Comparison of ENCODE assay signal across 26 mouse cellular contexts in genomic region chr7:114536179-114536578, GRCm38 (mm10). TPM values are rescaled to one million over a fixed set of nuclear protein-coding genes. Genes with fewer than 3 reads are reported as not detected.
A peak's percentile ranks its signal among the peaks of the same experiment; 100 is the strongest.
DNase-seq lines count a peak whose midpoint lies in the region; ATAC-seq and TF ChIP-seq lines count a peak whose summit lies in the region.
"Had no signal": no experiment of that assay in that cellular context is flagged by ENCODE, and none has a peak within 500 bp of the region (broad histone marks: within the 10 kb centered on the region; RNA-seq: fewer than 3 reads in every experiment).

No protein-coding gene starts in this region.

- H3K36me3 ChIP-seq in lung, postnatal 0 days (ENCODE audit: insufficient read depth, low read length): no peaks in the 10 kb centered on the region
- no peaks in the 10 kb centered on the region for H3K36me3 ChIP-seq in stomach, postnatal 0 days (ENCODE audit: control insufficient read depth, insufficient read depth, low read length)
- 0 out of 2 replicates have a peak, but pooled peaks cover 10% of the 10 kb centered on the region for H3K36me3 ChIP-seq in midbrain, embryonic 16.5 days (ENCODE audit: control insufficient read depth, insufficient read depth, low read length)
- H3K36me3 ChIP-seq: G1E had no signal

- no peak overlapping the region; the same call in 1 of the 2 replicates for H3K27ac ChIP-seq in lung, postnatal 0 days (ENCODE audit: low read length)
- H3K27ac ChIP-seq in stomach, postnatal 0 days (replicated peaks): no peak overlapping the region
- H3K27ac ChIP-seq in midbrain, embryonic 16.5 days (ENCODE audit: low read length): no peak overlapping the region
- H3K27ac ChIP-seq: embryonic facial prominence, embryonic 10.5 days; embryonic facial prominence, embryonic 12.5 days; forebrain, embryonic 13.5 days; forebrain, embryonic 15.5 days had no signal

- ATAC-seq in lung, postnatal 0 days: peak; percentile 87
- peak; percentile 45; the same call in 1 of the 2 replicates for ATAC-seq in stomach, postnatal 0 days (ENCODE audit: low FRiP score, low TSS enrichment)
- no peak for ATAC-seq in cerebellum, adult (ENCODE audit: insufficient number of reproducible peaks, low FRiP score, low TSS enrichment)
- no peak for ATAC-seq in midbrain, embryonic 16.5 days
- ATAC-seq: activated CD4-positive, CD25-positive, alpha-beta regulatory T cell, adult 4 months; CD4-positive, CD25-positive, alpha-beta regulatory T cell, adult 4 months; forebrain, embryonic 13.5 days; forebrain, embryonic 15.5 days; Patski had no signal

- H3K4me2 ChIP-seq in lung, postnatal 0 days (replicated peaks; ENCODE audit: low read depth, low read length): no peak overlapping the region
- H3K4me2 ChIP-seq in stomach, postnatal 0 days (replicated peaks; ENCODE audit: low read depth): no peak overlapping the region
- no peak overlapping the region for H3K4me2 ChIP-seq in midbrain, embryonic 16.5 days (ENCODE audit: low read length)
- H3K4me2 ChIP-seq: embryonic facial prominence, embryonic 12.5 days; forebrain, embryonic 13.5 days; forebrain, embryonic 15.5 days had no signal

- no peak overlapping the region for H3K9ac ChIP-seq in lung, postnatal 0 days (replicated peaks; ENCODE audit: low read depth)
- no peak overlapping the region for H3K9ac ChIP-seq in stomach, postnatal 0 days (ENCODE audit: low read length)
- H3K9ac ChIP-seq in midbrain, embryonic 16.5 days (ENCODE audit: low read depth, low read length): no peak overlapping the region
- H3K9ac ChIP-seq: embryonic facial prominence, embryonic 12.5 days; forebrain, embryonic 13.5 days; forebrain, embryonic 15.5 days had no signal

- H3K4me3 ChIP-seq in lung, postnatal 0 days (ENCODE audit: low read depth, low read length): no peak overlapping the region
- no peak overlapping the region for H3K4me3 ChIP-seq in stomach, postnatal 0 days (ENCODE audit: low read depth, low read length)
- no peak overlapping the region for H3K4me3 ChIP-seq in midbrain, embryonic 16.5 days (ENCODE audit: low read depth, low read length)
- H3K4me3 ChIP-seq: embryonic facial prominence, embryonic 10.5 days; embryonic facial prominence, embryonic 12.5 days; forebrain, embryonic 13.5 days; forebrain, embryonic 15.5 days had no signal

- H3K27me3 ChIP-seq in lung, postnatal 0 days (replicated peaks; ENCODE audit: insufficient read depth, low read length): no peaks in the 10 kb centered on the region
- H3K27me3 ChIP-seq in stomach, postnatal 0 days (ENCODE audit: control insufficient read depth, insufficient read depth, low read length): no peaks in the 10 kb centered on the region
- no peaks in the 10 kb centered on the region for H3K27me3 ChIP-seq in midbrain, embryonic 16.5 days (ENCODE audit: control insufficient read depth, insufficient read depth, low read depth, low read length)
- H3K27me3 ChIP-seq: CH12.LX; embryonic facial prominence, embryonic 12.5 days; forebrain, embryonic 13.5 days; forebrain, embryonic 15.5 days; Patski had no signal

- 52% methylated on average over 1 of the region's 1 CpGs for WGBS in lung, postnatal 0 days
- 71% methylated on average over 1 of the region's 1 CpGs for WGBS in stomach, postnatal 0 days
- 100% methylated on average over 1 of the region's 1 CpGs for WGBS in midbrain, embryonic 16.5 days

- no peak for TF ChIP-seq EP300 in lung, postnatal 0 days (IDR thresholded peaks at IDR 0.05)
- no peak for TF ChIP-seq EP300 in stomach, postnatal 0 days (optimal IDR thresholded peaks at IDR 0.05)

- no peaks in the 10 kb centered on the region for H3K4me1 ChIP-seq in lung, postnatal 0 days (ENCODE audit: insufficient read depth, low read depth, low read length)
- H3K4me1 ChIP-seq in stomach, postnatal 0 days (replicated peaks; ENCODE audit: control insufficient read depth, insufficient read depth): no peaks in the 10 kb centered on the region
- no peaks in the 10 kb centered on the region for H3K4me1 ChIP-seq in midbrain, embryonic 16.5 days (ENCODE audit: control insufficient read depth, insufficient read depth, low read length)
- H3K4me1 ChIP-seq: embryonic facial prominence, embryonic 10.5 days; embryonic facial prominence, embryonic 12.5 days; forebrain, embryonic 13.5 days; forebrain, embryonic 15.5 days had no signal

- no peaks in the 10 kb centered on the region for H3K9me3 ChIP-seq in lung, postnatal 0 days (ENCODE audit: low read length)
- H3K9me3 ChIP-seq in stomach, postnatal 0 days (ENCODE audit: control insufficient read depth, low read length): no peaks in the 10 kb centered on the region
- no peaks in the 10 kb centered on the region for H3K9me3 ChIP-seq in midbrain, embryonic 16.5 days (replicated peaks; ENCODE audit: control insufficient read depth, low read length, poor library complexity, severe bottlenecking)
- H3K9me3 ChIP-seq: embryonic facial prominence, embryonic 10.5 days; embryonic facial prominence, embryonic 12.5 days; forebrain, embryonic 13.5 days; forebrain, embryonic 15.5 days; G1E had no signal

- DNase-seq in lung, adult 18-20 months: peak; percentile 15 to 51
- DNase-seq in lung, postnatal 10 days: no peak
- DNase-seq in lung, postnatal 0 days (ENCODE audit: low spot score): peak; percentile 58
- no peak for DNase-seq in lung, postnatal 4 days
- peak; percentile 56 for DNase-seq in lung, postnatal 36 days
- no peak for DNase-seq in stomach, postnatal 0 days (ENCODE audit: low spot score)
- DNase-seq: adrenal gland, adult 8-10 months; adrenal gland, postnatal 14 days; adrenal gland, postnatal 36 days; B cell, adult 2 months; cerebellum, adult 11-12 months; cerebellum, adult 2 months; cerebellum, adult 9-10 months; cerebellum, postnatal 10 days; cerebellum, postnatal 25 days had no signal

- no peak for TF ChIP-seq CTCF in lung, postnatal 0 days (IDR thresholded peaks at IDR 0.05)
- TF ChIP-seq CTCF in stomach, postnatal 0 days (IDR thresholded peaks at IDR 0.05; ENCODE audit: low read depth): no peak

RNA-seq across cellular contexts. Expression of gene Cyp2r1, which starts 26.6 kb away (rescaled TPM):
- 2.1 and 3.0 TPM in 2 replicates for polyA plus RNA-seq in lung, postnatal 0 days (2015; fragmentation: Nextera tagmentation; extraction: Ambion mirVana)
- polyA plus RNA-seq in stomach, postnatal 0 days (2015; fragmentation: Nextera tagmentation; extraction: Ambion mirVana): 3.3 and 3.4 TPM in 2 replicates
- polyA plus RNA-seq in midbrain, embryonic 16.5 days (2015; fragmentation: Nextera tagmentation; extraction: Ambion mirVana): 1.4 and 1.8 TPM in 2 replicates
- polyA plus RNA-seq: G1E had no signal

Comparison
In these comparisons a context has a peak if more than half of its experiments do, and no peak if none do; other contexts are left out.
1. DNase-seq: peak in lung, adult 18-20 months (2 of 2), lung, postnatal 0 days (single experiment) and lung, postnatal 36 days (single experiment); none in lung, postnatal 10 days (single experiment), lung, postnatal 4 days (0 of 2) and stomach, postnatal 0 days (single experiment).
2. ATAC-seq: peak in lung, postnatal 0 days (single experiment) and stomach, postnatal 0 days (single experiment); none in cerebellum, adult (single experiment) and midbrain, embryonic 16.5 days (single experiment).